27 mouse cellular contexts compared by ENCODE assay signal in genomic region chr7:128642386-128642785, GRCm38 (mm10). TPM values are rescaled to one million over a fixed set of nuclear protein-coding genes. Genes with fewer than 3 reads are reported as not detected.
DNase-seq lines count a peak whose midpoint lies in the region; ATAC-seq and TF ChIP-seq lines count a peak whose summit lies in the region.
"Had no signal": no experiment of that assay in that cellular context is flagged by ENCODE, and none has a peak within 500 bp of the region (broad histone marks: within the 10 kb centered on the region; RNA-seq: fewer than 3 reads in every experiment).

No protein-coding gene starts in this region.

- ATAC-seq in kidney, embryonic 15.5 days (replicated peaks; ENCODE audit: low FRiP score): no peak
- no peak for ATAC-seq in lung, postnatal 0 days
- ATAC-seq in monocyte, adult 5-6 weeks (replicated peaks; ENCODE audit: insufficient number of reproducible peaks, low FRiP score, low TSS enrichment, poor library complexity, severe bottlenecking): no peak
- ATAC-seq: forebrain, postnatal 0 days; Patski had no signal

- H3K36me3 ChIP-seq in kidney, embryonic 15.5 days: no peaks in the 10 kb centered on the region; the same call in 1 of the 2 replicates
- no peaks in the 10 kb centered on the region for H3K36me3 ChIP-seq in lung, postnatal 0 days (ENCODE audit: insufficient read depth, low read length)
- H3K36me3 ChIP-seq: hindbrain, embryonic 13.5 days; limb, embryonic 12.5 days; liver, embryonic 15.5 days; stomach, embryonic 15.5 days had no signal

- DNase-seq in cerebellum, adult 11 months: peak; percentile 42
- no peak for DNase-seq in cerebellum, postnatal 4 days (ENCODE audit: low spot score in 2 of 2)
- peak; percentile 29 to 49 for DNase-seq in kidney, postnatal 36 days
- DNase-seq in cerebellum, adult 2 months: peak; percentile 63 to 80
- DNase-seq in cerebellum, postnatal 14 days: peak; percentile 31 to 56
- DNase-seq in lung, postnatal 0 days (ENCODE audit: low spot score): no peak
- DNase-seq: adrenal gland, postnatal 10 days; forebrain, postnatal 0 days; gastrocnemius, postnatal 10 days; heart, postnatal 36 days; kidney, adult 18-20 months; lung, embryonic 14.5 days; right cerebral cortex, postnatal 25 days; thymus, postnatal 14 days had no signal

- 60% methylated on average over 5 of the region's 5 CpGs for WGBS in kidney, embryonic 15.5 days
- WGBS in cerebellum, adult 2 months: 33% methylated on average over 5 of the region's 5 CpGs
- WGBS in lung, postnatal 0 days: 65% methylated on average over 5 of the region's 5 CpGs

- no peak for TF ChIP-seq EP300 in lung, postnatal 0 days (IDR thresholded peaks at IDR 0.05)

- H3K4me3 ChIP-seq in kidney, embryonic 15.5 days (replicated peaks): no peak overlapping the region
- no peak overlapping the region for H3K4me3 ChIP-seq in cerebellum, adult 2 months (replicated peaks; ENCODE audit: insufficient read depth, low read depth, low read length)
- no peak overlapping the region for H3K4me3 ChIP-seq in lung, postnatal 0 days (ENCODE audit: low read depth, low read length)
- H3K4me3 ChIP-seq: erythroblast, embryonic 14.5 days; hindbrain, embryonic 13.5 days; left cerebral cortex, adult 2 months; limb, embryonic 12.5 days; liver, embryonic 15.5 days; neural tube, embryonic 13.5 days; stomach, embryonic 15.5 days had no signal

- no peaks in the 10 kb centered on the region for H3K4me1 ChIP-seq in kidney, embryonic 15.5 days
- peaks cover 4% of the 10 kb centered on the region for H3K4me1 ChIP-seq in cerebellum, adult 2 months (ENCODE audit: control insufficient read depth, insufficient read depth, low read length)
- H3K4me1 ChIP-seq in lung, postnatal 0 days (ENCODE audit: insufficient read depth, low read depth, low read length): no peaks in the 10 kb centered on the region
- H3K4me1 ChIP-seq: limb, embryonic 12.5 days; liver, embryonic 15.5 days; stomach, embryonic 15.5 days had no signal

- H3K9ac ChIP-seq in kidney, embryonic 15.5 days: no peak overlapping the region
- no peak overlapping the region for H3K9ac ChIP-seq in lung, postnatal 0 days (replicated peaks; ENCODE audit: low read depth)
- H3K9ac ChIP-seq: forebrain, postnatal 0 days; hindbrain, embryonic 13.5 days; limb, embryonic 12.5 days; liver, embryonic 15.5 days; lung, embryonic 14.5 days; neural tube, embryonic 13.5 days; stomach, embryonic 15.5 days had no signal

- no peaks in the 10 kb centered on the region for H3K27me3 ChIP-seq in kidney, embryonic 15.5 days
- H3K27me3 ChIP-seq in cerebellum, adult 2 months (ENCODE audit: control insufficient read depth, insufficient read depth, low read length): no peaks in the 10 kb centered on the region
- H3K27me3 ChIP-seq in lung, postnatal 0 days (replicated peaks; ENCODE audit: insufficient read depth, low read length): no peaks in the 10 kb centered on the region
- H3K27me3 ChIP-seq: hindbrain, embryonic 13.5 days; limb, embryonic 12.5 days; liver, embryonic 15.5 days; neural tube, embryonic 13.5 days; Patski; stomach, embryonic 15.5 days had no signal

- no peak for TF ChIP-seq CTCF in cerebellum, adult 2 months (IDR thresholded peaks at IDR 0.05; ENCODE audit: borderline replicate concordance, insufficient read depth, low read depth, low read length)
- no peak for TF ChIP-seq CTCF in lung, postnatal 0 days (IDR thresholded peaks at IDR 0.05)

- no peak for TF ChIP-seq POLR2A in cerebellum, adult 2 months (IDR thresholded peaks at IDR 0.05; ENCODE audit: borderline replicate concordance, insufficient read depth, low read length)

- H3K9me3 ChIP-seq in kidney, embryonic 15.5 days (replicated peaks): no peaks in the 10 kb centered on the region
- H3K9me3 ChIP-seq in lung, postnatal 0 days (ENCODE audit: low read length): no peaks in the 10 kb centered on the region
- H3K9me3 ChIP-seq: hindbrain, embryonic 13.5 days; limb, embryonic 12.5 days; liver, embryonic 15.5 days; neural tube, embryonic 13.5 days; stomach, embryonic 15.5 days had no signal

- no peak overlapping the region for H3K4me2 ChIP-seq in kidney, embryonic 15.5 days
- no peak overlapping the region for H3K4me2 ChIP-seq in lung, postnatal 0 days (replicated peaks; ENCODE audit: low read depth, low read length)
- H3K4me2 ChIP-seq: heart, embryonic 11.5 days; hindbrain, embryonic 13.5 days; limb, embryonic 12.5 days; liver, embryonic 15.5 days; lung, embryonic 14.5 days; midbrain, embryonic 11.5 days; neural tube, embryonic 13.5 days; stomach, embryonic 15.5 days had no signal

- H3K27ac ChIP-seq in kidney, embryonic 15.5 days: no peak overlapping the region
- H3K27ac ChIP-seq in cerebellum, adult 2 months (ENCODE audit: insufficient read depth, low read length): no peak overlapping the region
- no peak overlapping the region for H3K27ac ChIP-seq in lung, postnatal 0 days (ENCODE audit: low read length)
- H3K27ac ChIP-seq: hindbrain, embryonic 13.5 days; kidney, postnatal 0 days; left cerebral cortex, adult 2 months; limb, embryonic 12.5 days; liver, embryonic 15.5 days; neural tube, embryonic 13.5 days; stomach, embryonic 15.5 days had no signal

RNA-seq across cellular contexts. Expression of gene Inpp5f, which starts 31.3 kb away (rescaled TPM):
- polyA plus RNA-seq in kidney, embryonic 15.5 days (2015; fragmentation: Nextera tagmentation; extraction: Ambion mirVana): 24.3 and 25.6 TPM in 2 replicates
- 101 and 104 TPM in 2 replicates for polyA plus RNA-seq in cerebellum, adult 2 months (2012; rRNA removed)
- 10.6 and 10.7 TPM in 2 replicates for polyA plus RNA-seq in lung, postnatal 0 days (2015; fragmentation: Nextera tagmentation; extraction: Ambion mirVana)
- 69.6 to 105 TPM (median 77.1 TPM) in 3 replicates for total RNA-seq in monocyte, adult 5-6 weeks (2017)

Comparison
In these comparisons a context has a peak if more than half of its experiments do, and no peak if none do; other contexts are left out.
1. DNase-seq: peak in cerebellum, adult 11 months (single experiment), kidney, postnatal 36 days (2 of 2), cerebellum, adult 2 months (2 of 2) and cerebellum, postnatal 14 days (2 of 2); none in cerebellum, postnatal 4 days (0 of 2) and lung, postnatal 0 days (single experiment).